Comparison of ENCODE assay signal across 8 mouse cellular contexts in genomic region chr17:12768415-12769379, GRCm38 (mm10). TPM values are rescaled to one million over a fixed set of nuclear protein-coding genes. Genes with fewer than 3 reads are reported as not detected.
DNase-seq lines count a peak whose midpoint lies in the region; ATAC-seq and TF ChIP-seq lines count a peak whose summit lies in the region.

No protein-coding gene starts in this region.

- H3K4me3 ChIP-seq in spleen, adult 2 months (ENCODE audit: extremely low read depth, insufficient read depth, insufficient read length): peak overlapping the region; percentile 86
- peak overlapping the region; percentile 62 for H3K4me3 ChIP-seq in intestine, postnatal 0 days (ENCODE audit: low read depth, low read length)

- no peaks in the 10 kb centered on the region for H3K27me3 ChIP-seq in spleen, adult 2 months (ENCODE audit: control insufficient read depth, insufficient read depth, low read length)
- no peaks in the 10 kb centered on the region for H3K27me3 ChIP-seq in intestine, postnatal 0 days (replicated peaks; ENCODE audit: control insufficient read depth, insufficient read depth, low read length)

- H3K9ac ChIP-seq in intestine, postnatal 0 days (ENCODE audit: low read depth, low read length): peak overlapping the region; percentile 75

- no peaks in the 10 kb centered on the region for H3K36me3 ChIP-seq in spleen, adult 2 months (ENCODE audit: control insufficient read depth, insufficient read depth, low read length)
- peaks cover 13% of the 10 kb centered on the region; the same call in 1 of the 2 replicates for H3K36me3 ChIP-seq in intestine, postnatal 0 days (ENCODE audit: control insufficient read depth, insufficient read depth)

- peak; percentile 51 for DNase-seq in adrenal gland, adult 2 months
- DNase-seq in adrenal gland, postnatal 4 days (ENCODE audit: low spot score in 2 of 2): no peak
- DNase-seq in spleen, adult 2 months (ENCODE audit: low read depth in 1 of 2, low spot score in 2 of 2): no peak
- no peak for DNase-seq in spleen, postnatal 36 days (ENCODE audit: low spot score in 2 of 2)
- DNase-seq in neural tube, embryonic 10.5 days (ENCODE audit: extremely low spot score, low spot score): peak; percentile 37
- no peak for DNase-seq in thymus, postnatal 0 days (ENCODE audit: low spot score)
- no peak for DNase-seq in left cerebral cortex, adult 11 months (ENCODE audit: low spot score)

- no peak for TF ChIP-seq CTCF in spleen, adult 2 months (IDR thresholded peaks at IDR 0.05; ENCODE audit: extremely low read depth, insufficient read depth, insufficient read length, insufficient replicate concordance)
- TF ChIP-seq CTCF in intestine, postnatal 0 days (IDR thresholded peaks at IDR 0.05; ENCODE audit: low read depth): no peak

- no peak overlapping the region for H3K27ac ChIP-seq in spleen, adult 2 months (ENCODE audit: insufficient read depth, low read length)
- peak overlapping the region; percentile 81 for H3K27ac ChIP-seq in intestine, postnatal 0 days (ENCODE audit: low read depth, low read length)

- TF ChIP-seq POLR2A in spleen, adult 2 months (IDR thresholded peaks at IDR 0.05; ENCODE audit: low read depth, low read length): no peak

- H3K9me3 ChIP-seq in intestine, postnatal 0 days (ENCODE audit: control insufficient read depth): no peaks in the 10 kb centered on the region

- H3K4me2 ChIP-seq in intestine, postnatal 0 days (replicated peaks; ENCODE audit: low read depth): peak overlapping the region; percentile 68

- ATAC-seq in intestine, postnatal 0 days: peak; percentile 14; the same call in 1 of the 2 replicates

- WGBS in spleen, adult 2 months: 67% methylated on average over 41 of the region's 41 CpGs
- 41% methylated on average over 40 of the region's 41 CpGs for WGBS in intestine, postnatal 0 days

- peaks cover 5% of the 10 kb centered on the region; the same call in 1 of the 2 replicates for H3K4me1 ChIP-seq in spleen, adult 2 months (ENCODE audit: control insufficient read depth, insufficient read depth, insufficient read length)
- no peaks in the 10 kb centered on the region for H3K4me1 ChIP-seq in intestine, postnatal 0 days (replicated peaks; ENCODE audit: control insufficient read depth, insufficient read depth, low read length)

RNA-seq across cellular contexts. Expression of gene Igf2r, which starts 0.8 kb away (rescaled TPM):
- total RNA-seq in adrenal gland, adult 2 months (2021): 10 to 100 TPM; 66.8 to 74.7 TPM
- 21.9 and 23.2 TPM in 2 replicates for polyA plus RNA-seq in adrenal gland, adult 2 months (2012; rRNA removed)
- 10 to 100 TPM; 76.4 to 82.0 TPM for total RNA-seq in adrenal gland, postnatal 4 days (2021)
- 7.2 and 9.7 TPM in 2 replicates for polyA plus RNA-seq in spleen, adult 2 months (2012; rRNA removed)
- 25.1 and 28.7 TPM in 2 replicates for polyA plus RNA-seq in intestine, postnatal 0 days (2015; fragmentation: Nextera tagmentation; extraction: Ambion mirVana)
- 8.9 and 9.7 TPM in 2 replicates for polyA plus RNA-seq in thymus, postnatal 0 days (2015; fragmentation: Nextera tagmentation; extraction: Ambion mirVana)

Comparison
In these comparisons a context has a peak if more than half of its experiments do, and no peak if none do; other contexts are left out.
1. DNase-seq: peak in adrenal gland, adult 2 months (single experiment) and neural tube, embryonic 10.5 days (single experiment); none in adrenal gland, postnatal 4 days (0 of 2), spleen, adult 2 months (0 of 2), spleen, postnatal 36 days (0 of 2), thymus, postnatal 0 days (single experiment) and left cerebral cortex, adult 11 months (single experiment).